Comparison of ENCODE assay signal across 22 mouse cellular contexts in the genomic region with DNA sequence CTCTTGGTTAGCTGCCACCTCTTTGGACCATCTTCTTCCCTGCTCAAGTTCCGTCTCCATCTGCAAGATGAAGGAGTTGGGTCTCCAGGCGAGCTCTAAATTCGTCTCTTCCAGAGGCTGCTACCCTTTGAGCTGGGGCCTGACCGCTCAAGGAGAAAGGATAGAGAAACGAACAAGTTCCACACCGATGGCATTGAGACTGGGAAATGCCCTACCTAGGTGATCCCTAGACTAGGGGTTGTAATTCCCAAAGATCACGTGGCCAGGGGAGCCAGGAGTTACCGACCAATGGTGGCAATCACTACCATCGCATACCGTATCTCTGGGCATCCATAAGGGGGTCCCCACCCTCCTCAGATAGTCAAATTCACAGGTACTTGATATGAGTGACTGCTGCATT. TPM values are rescaled to one million over a fixed set of nuclear protein-coding genes. Genes with fewer than 3 reads are reported as not detected.
"Had no signal": no experiment of that assay in that cellular context is flagged by ENCODE, and none has a peak within 500 bp of the region (broad histone marks: within the 10 kb centered on the region; RNA-seq: fewer than 3 reads in every experiment).

No protein-coding gene starts in this region.

- H3K9me3 ChIP-seq: lung, embryonic 15.5 days; megakaryocyte, embryonic 14.5 days; midbrain, embryonic 13.5 days; midbrain, embryonic 15.5 days; neural tube, embryonic 12.5 days had no signal

- H3K4me2 ChIP-seq: lung, embryonic 15.5 days; midbrain, embryonic 11.5 days; midbrain, embryonic 13.5 days; midbrain, embryonic 15.5 days; neural tube, embryonic 12.5 days had no signal

- H3K36me3 ChIP-seq: lung, embryonic 15.5 days; midbrain, embryonic 13.5 days; midbrain, embryonic 15.5 days; neural tube, embryonic 12.5 days had no signal

- H3K4me1 ChIP-seq: lung, embryonic 15.5 days; midbrain, embryonic 13.5 days; midbrain, embryonic 15.5 days; neural tube, embryonic 12.5 days had no signal

- H3K9ac ChIP-seq: lung, embryonic 15.5 days; midbrain, embryonic 13.5 days; midbrain, embryonic 15.5 days; neural tube, embryonic 12.5 days had no signal

- ATAC-seq: lung, postnatal 0 days; midbrain, embryonic 13.5 days; midbrain, embryonic 15.5 days had no signal

- H3K27ac ChIP-seq: lung, embryonic 15.5 days; macrophage; midbrain, embryonic 13.5 days; midbrain, embryonic 15.5 days; neural tube, embryonic 12.5 days had no signal

- DNase-seq: lung, adult 2 months; lung, postnatal 14 days; lung, postnatal 36 days; right cerebral cortex, postnatal 14 days; spleen, adult 18-20 months; thymus, adult 18-20 months; thymus, postnatal 25 days; thymus, postnatal 4 days had no signal

- H3K27me3 ChIP-seq: lung, embryonic 15.5 days; midbrain, embryonic 13.5 days; midbrain, embryonic 15.5 days; neural tube, embryonic 12.5 days had no signal

- H3K4me3 ChIP-seq: lung, embryonic 15.5 days; megakaryocyte, embryonic 14.5 days; midbrain, embryonic 13.5 days; midbrain, embryonic 15.5 days; neural tube, embryonic 12.5 days had no signal

RNA-seq across cellular contexts. Expression of gene Hnf4a, which starts 36.1 kb away (rescaled TPM):
- polyA plus RNA-seq: macrophage; midbrain, embryonic 11.5 days; midbrain, embryonic 13.5 days; midbrain, embryonic 15.5 days; midbrain, postnatal 0 days; neural tube, embryonic 12.5 days; neural tube, embryonic 14.5 days had no signal

RNA-seq across cellular contexts. Expression of gene R3hdml, which starts 50.6 kb away (rescaled TPM):
- polyA plus RNA-seq: liver, embryonic 16.5 days; lung, adult 2 months; macrophage; midbrain, embryonic 11.5 days; midbrain, embryonic 13.5 days; midbrain, embryonic 15.5 days; neural tube, embryonic 12.5 days; stomach, embryonic 14.5 days; stomach, embryonic 16.5 days; urinary bladder, adult 2 months had no signal
